Mouse (Mus musculus) kidney, embryonic 14.5 days (tissue): Measurements from ENCODE around the gene Crbn. TPM values are rescaled to one million over a fixed set of nuclear protein-coding genes. Genes with fewer than 3 reads are reported as not detected.
A peak's percentile ranks its signal among the peaks of the same experiment; 100 is the strongest.

Experiments used
- ATAC-seq: fragments of 200-750 bp; cut with Nextera tagmentation; 2 replicates; pipeline ENCODE4 v1.8.0; 2017; ENCODE audit warnings: moderate number of reproducible peaks, mild to moderate bottlenecking, moderate TSS enrichment, moderate library complexity; ENCODE audit not compliant: low FRiP score, low TSS enrichment
- H3K27ac ChIP-seq: fragments of 300-500 bp; sonication (generic); 2 replicates; pipeline ENCODE4 v1.5.1; 2014; ENCODE audit warnings: low read depth, mild to moderate bottlenecking, low read length, moderate library complexity, mixed read lengths
- H3K27me3 ChIP-seq: fragments of 300-500 bp; sonication (generic); 2 replicates; pipeline ENCODE4 v1.6.1; 2014; ENCODE audit warnings: mild to moderate bottlenecking, low read length; ENCODE audit not compliant: control insufficient read depth, insufficient read depth
- H3K36me3 ChIP-seq: fragments of 300-500 bp; sonication (generic); 2 replicates; pipeline ENCODE4 v1.6.1; 2014; ENCODE audit warnings: low read length, mixed read lengths; ENCODE audit not compliant: control insufficient read depth, insufficient read depth
- H3K4me1 ChIP-seq: fragments of 300-500 bp; sonication (generic); 2 replicates; pipeline ENCODE4 v1.6.1; 2014; ENCODE audit warnings: low read length, mixed read lengths; ENCODE audit not compliant: control insufficient read depth, insufficient read depth
- H3K4me2 ChIP-seq: fragments of 300-500 bp; sonication (generic); replicated peaks from 2 replicates; pipeline ENCODE4 v1.6.1; 2014; ENCODE audit warnings: low read depth, mild to moderate bottlenecking, low read length
- H3K4me3 ChIP-seq: fragments of 300-500 bp; sonication (generic); 2 replicates; pipeline ENCODE4 v1.5.1; 2014; ENCODE audit warnings: mild to moderate bottlenecking, low read length
- H3K9ac ChIP-seq: fragments of 300-500 bp; sonication (generic); 2 replicates; pipeline ENCODE4 v1.6.1; 2014; ENCODE audit warnings: low read depth, mild to moderate bottlenecking, low read length, moderate library complexity
- H3K9me3 ChIP-seq: fragments of 300-500 bp; sonication (generic); 2 replicates; pipeline ENCODE4 v1.6.1; 2016; ENCODE audit warnings: low read length; ENCODE audit not compliant: control insufficient read depth
- WGBS: fragments of 180-500 bp; shearing (Covaris S2); extraction: QIAGEN DNeasy Blood & Tissue Kit; methylation state at CpG from one replicate; pipeline ENCODE4 v1.1.7; 2014; 5-methylcytosine and 5-hydroxymethylcytosine counted together
- polyA plus RNA-seq: library from polyadenylated mRNA; unstranded; fragments of >200 nt; fragmentation: Nextera tagmentation; extraction: Ambion mirVana; gene quantifications from 2 replicates; pipeline ENCODE4 v1.2.1, GENCODE M21; 2014

Gene Crbn
- polyA plus RNA-seq, 1 experiment from 2014 or later = 52.1 TPM

GRCm38 (mm10) chr6:106809161-106809560 is 9.3 kb upstream of the Crbn start:
- H3K9me3 ChIP-seq = no peaks in the 10 kb centered on the region
- no peak for ATAC-seq
- no peaks in the 10 kb centered on the region for H3K36me3 ChIP-seq
- no peak overlapping the region for H3K4me3 ChIP-seq
- H3K9ac ChIP-seq = no peak overlapping the region
- H3K4me2 ChIP-seq = no peak overlapping the region
- H3K27me3 ChIP-seq = no peaks in the 10 kb centered on the region
- 70% methylated on average over 2 of the region's 2 CpGs for WGBS
- no peaks in the 10 kb centered on the region for H3K4me1 ChIP-seq
- H3K27ac ChIP-seq = no peak overlapping the region

DNA sequence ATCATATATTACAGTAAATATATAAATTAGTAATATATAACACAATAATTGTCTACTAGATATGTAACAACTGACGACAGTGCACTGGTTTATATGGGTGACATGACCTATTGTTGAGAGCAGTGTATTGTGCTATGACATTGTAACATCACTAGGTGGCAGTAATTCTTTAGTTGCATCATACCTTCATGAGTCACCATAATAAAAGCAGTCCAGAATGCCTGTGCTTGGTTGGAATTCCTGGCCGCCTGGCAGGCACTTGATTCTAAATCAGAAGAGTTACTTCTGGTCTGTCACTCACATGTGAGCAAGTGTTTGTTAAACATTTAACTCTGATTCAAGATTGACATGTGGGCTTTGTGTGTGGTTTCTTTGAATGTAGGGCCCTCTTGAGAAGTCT is 5.0 kb upstream of the Crbn start:
- no peaks in the 10 kb centered on the region for H3K4me1 ChIP-seq
- H3K9me3 ChIP-seq = no peaks in the 10 kb centered on the region
- no peaks in the 10 kb centered on the region for H3K36me3 ChIP-seq
- H3K4me3 ChIP-seq = no peak overlapping the region
- H3K27ac ChIP-seq = no peak overlapping the region
- H3K9ac ChIP-seq = no peak overlapping the region
- WGBS = 32% methylated on average over 2 of the region's 2 CpGs
- H3K4me2 ChIP-seq = no peak overlapping the region
- no peaks in the 10 kb centered on the region for H3K27me3 ChIP-seq
- no peak for ATAC-seq

DNA sequence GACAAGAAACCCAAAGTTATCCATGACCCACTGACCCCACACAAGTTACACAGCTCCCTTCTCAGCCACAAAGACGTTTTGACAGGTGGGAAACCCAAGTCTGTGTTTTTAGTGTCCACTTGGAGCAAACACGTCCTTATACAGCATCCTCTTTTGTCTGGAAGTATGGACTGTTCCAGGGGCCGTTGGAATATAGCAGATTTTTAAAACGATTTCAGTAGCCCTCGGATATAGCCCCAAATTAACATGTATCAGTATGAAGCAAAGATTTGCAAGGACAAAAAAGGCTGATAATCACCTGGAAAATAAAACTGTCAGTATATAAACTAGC is 315 bp upstream of the Crbn start:
- Histone ChIP-seq H3K4me3 (peak overlapping the region; percentile 86), H3K9me3 (no peaks in the 10 kb centered on the region), H3K4me2 (no peak overlapping the region; the same call in 1 of the 2 replicates), H3K27ac (no peak overlapping the region), H3K36me3 (no peaks in the 10 kb centered on the region), H3K9ac (no peak overlapping the region), H3K4me1 (peaks cover 7% of the 10 kb centered on the region), H3K27me3 (no peaks in the 10 kb centered on the region)
- no peak; the same call in 1 of the 2 replicates for ATAC-seq
- 60% methylated on average over 5 of the region's 5 CpGs for WGBS

DNA sequence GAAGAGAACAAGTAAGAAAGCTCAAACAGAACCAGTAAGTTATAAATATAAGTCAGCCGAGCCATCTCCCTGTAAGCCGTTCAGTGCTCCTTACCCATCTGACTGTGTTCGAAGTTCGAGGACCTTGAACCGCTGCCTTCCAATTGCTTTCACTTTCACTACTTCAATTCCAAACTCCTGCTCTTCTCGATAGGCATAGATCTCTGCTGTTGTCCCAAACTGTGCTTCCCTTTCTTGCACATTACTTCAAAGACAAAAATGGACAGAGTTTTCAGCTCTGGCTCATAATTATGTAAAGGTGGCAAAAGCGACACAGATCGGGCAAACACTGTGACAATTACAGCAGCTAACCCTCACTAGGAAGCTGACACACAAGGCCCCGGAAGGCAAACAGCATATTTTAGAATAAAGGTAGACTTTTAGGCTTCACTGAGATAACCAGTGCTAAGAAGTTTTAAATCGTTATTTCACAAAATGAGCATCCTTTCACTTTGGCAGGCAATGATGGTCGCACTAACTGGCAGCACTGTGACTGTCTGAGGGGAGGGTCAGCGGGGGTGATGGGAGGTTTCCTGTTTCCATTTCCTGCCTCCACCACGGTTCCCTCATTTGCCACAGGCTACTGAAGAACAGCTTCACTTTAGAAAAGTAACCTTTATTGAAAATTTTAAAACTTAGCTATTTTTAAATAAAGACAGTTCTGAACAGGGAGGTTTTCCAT is 5.6 kb downstream of the Crbn start:
- ATAC-seq = no peak
- no peaks in the 10 kb centered on the region for H3K27me3 ChIP-seq
- H3K36me3 ChIP-seq = peaks cover 38% of the 10 kb centered on the region

GRCm38 (mm10) chr6:106793621-106794020 is 6.3 kb downstream of the Crbn start:
- ATAC-seq = no peak
- Histone ChIP-seq H3K27ac (no peak overlapping the region), H3K4me1 (peaks cover under 1% of the 10 kb centered on the region; the same call in 1 of the 2 replicates), H3K36me3 (peaks cover 43% of the 10 kb centered on the region), H3K4me3 (no peak overlapping the region), H3K4me2 (no peak overlapping the region), H3K9me3 (no peaks in the 10 kb centered on the region), H3K27me3 (no peaks in the 10 kb centered on the region), H3K9ac (no peak overlapping the region)
- WGBS = 96% methylated on average over 10 of the region's 10 CpGs

More for the DNA sequence above, 5.6 kb downstream of the Crbn start:
- 83% methylated on average over 13 of the region's 13 CpGs for WGBS
- Histone ChIP-seq H3K4me3 (no peak overlapping the region), H3K9ac (no peak overlapping the region), H3K4me2 (no peak overlapping the region), H3K4me1 (peaks cover 7% of the 10 kb centered on the region), H3K27ac (no peak overlapping the region), H3K9me3 (no peaks in the 10 kb centered on the region)

DNA sequence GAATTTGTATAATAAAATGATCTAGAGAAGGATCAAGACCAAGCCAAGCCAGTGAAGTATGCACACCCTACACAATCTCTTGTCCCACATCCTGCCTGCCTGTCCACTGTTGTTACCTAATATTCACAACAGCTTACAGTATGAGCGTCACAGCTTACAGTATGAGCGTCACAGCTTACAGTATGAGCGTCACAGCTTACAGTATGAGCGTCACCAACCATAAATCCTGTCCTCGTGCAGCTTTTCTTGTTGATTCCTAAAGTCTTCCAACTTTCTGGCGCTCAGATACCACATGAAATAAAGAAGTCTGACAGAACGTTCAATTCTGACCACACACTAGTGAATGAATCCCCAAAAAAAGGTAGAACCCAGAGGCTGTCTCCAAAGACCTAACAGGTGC is 6.8 kb downstream of the Crbn start:
- ATAC-seq = no peak

GRCm38 (mm10) chr6:106792486-106792885 is 7.4 kb downstream of the Crbn start:
- Histone ChIP-seq H3K4me1 (no peaks in the 10 kb centered on the region), H3K9me3 (no peaks in the 10 kb centered on the region), H3K36me3 (peaks cover 48% of the 10 kb centered on the region), H3K4me2 (no peak overlapping the region), H3K9ac (no peak overlapping the region), H3K4me3 (no peak overlapping the region), H3K27ac (no peak overlapping the region), H3K27me3 (no peaks in the 10 kb centered on the region)
- no peak for ATAC-seq
- WGBS = 94% methylated on average over 5 of the region's 5 CpGs

More for the DNA sequence above, 6.8 kb downstream of the Crbn start:
- no peaks in the 10 kb centered on the region for H3K9me3 ChIP-seq
- 94% methylated on average over 7 of the region's 7 CpGs for WGBS
- H3K27ac ChIP-seq = no peak overlapping the region
- no peak overlapping the region for H3K9ac ChIP-seq
- H3K27me3 ChIP-seq = no peaks in the 10 kb centered on the region
- H3K36me3 ChIP-seq = peaks cover 47% of the 10 kb centered on the region
- H3K4me2 ChIP-seq = no peak overlapping the region
- no peaks in the 10 kb centered on the region for H3K4me1 ChIP-seq
- H3K4me3 ChIP-seq = no peak overlapping the region

DNA sequence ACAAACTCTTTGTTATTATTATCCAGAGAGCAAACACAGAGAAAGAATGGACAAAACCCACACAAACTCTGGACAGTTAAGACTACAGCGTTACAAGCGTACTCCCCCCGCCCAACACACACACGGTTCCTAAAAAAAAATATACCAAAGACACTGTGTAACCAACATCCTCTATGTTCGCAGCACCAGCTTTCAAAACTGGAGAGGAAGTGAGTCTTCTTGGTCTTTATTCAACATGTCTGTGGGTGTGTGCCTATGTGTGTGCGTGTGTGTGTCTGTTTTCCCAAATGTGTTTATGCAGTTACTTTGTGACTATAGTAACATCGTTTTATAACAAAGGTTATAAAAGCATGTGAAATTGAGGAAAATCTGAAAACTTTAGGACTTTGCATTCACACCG is 8.4 kb downstream of the Crbn start:
- Histone ChIP-seq H3K9me3 (no peaks in the 10 kb centered on the region), H3K4me3 (no peak overlapping the region), H3K36me3 (peaks cover 50% of the 10 kb centered on the region), H3K27me3 (no peaks in the 10 kb centered on the region), H3K4me2 (no peak overlapping the region), H3K4me1 (no peaks in the 10 kb centered on the region), H3K9ac (no peak overlapping the region), H3K27ac (no peak overlapping the region)
- WGBS = 93% methylated on average over 8 of the region's 8 CpGs
- ATAC-seq = no peak

- no peaks in the 10 kb centered on the region for H3K9me3 ChIP-seq
- peaks cover 50% of the 10 kb centered on the region for H3K36me3 ChIP-seq
- no peak overlapping the region for H3K4me3 ChIP-seq
- H3K27me3 ChIP-seq = no peaks in the 10 kb centered on the region
- ATAC-seq = no peak
- 93% methylated on average over 3 of the region's 3 CpGs for WGBS
- H3K4me1 ChIP-seq = no peaks in the 10 kb centered on the region
- H3K4me2 ChIP-seq = no peak overlapping the region
- no peak overlapping the region for H3K9ac ChIP-seq
- H3K27ac ChIP-seq = no peak overlapping the region
Measured at GRCm38 (mm10) chr6:106787138-106787537, 12.7 kb downstream of the Crbn start.
